Mouse (Mus musculus) limb, embryonic 11.5 days (tissue): ENCODE results near the gene Gm11563. TPM values are rescaled to one million over a fixed set of nuclear protein-coding genes. Genes with fewer than 3 reads are reported as not detected.
"Not testable (repeated sequence)": the region's sequence is repeated elsewhere in the genome, so short reads cannot be mapped to it uniquely, and the experiment has no call there.

Experiments
- ATAC-seq: fragments of 200-750 bp; cut with Nextera tagmentation; 2 replicates; pipeline ENCODE4 v1.8.0; 2017; ENCODE audit warnings: low read depth; ENCODE audit not compliant: insufficient number of reproducible peaks, low FRiP score, low TSS enrichment
- DNase-seq: peaks from one replicate; pipeline ENCODE4 v3.0.0-alpha.2; 2015; ENCODE audit warnings: low spot score
- H3K27ac ChIP-seq: fragments of 300-500 bp; sonication (generic); replicated peaks from 2 replicates; pipeline ENCODE4 v1.5.1; 2014; ENCODE audit warnings: low read depth, mild to moderate bottlenecking, low read length
- H3K27me3 ChIP-seq: fragments of 300-500 bp; sonication (generic); 2 replicates; pipeline ENCODE4 v1.6.1; 2014; ENCODE audit warnings: mild to moderate bottlenecking, low read length, mixed read lengths; ENCODE audit not compliant: control insufficient read depth, insufficient read depth
- H3K36me3 ChIP-seq: fragments of 300-500 bp; sonication (generic); 2 replicates; pipeline ENCODE4 v1.6.1; 2014; ENCODE audit warnings: mild to moderate bottlenecking, low read length, moderate library complexity, mixed read lengths; ENCODE audit not compliant: control insufficient read depth, insufficient read depth
- H3K4me1 ChIP-seq: fragments of 300-500 bp; sonication (generic); 2 replicates; pipeline ENCODE4 v1.6.1; 2014; ENCODE audit warnings: low read length, mixed read lengths; ENCODE audit not compliant: control insufficient read depth, insufficient read depth
- H3K4me2 ChIP-seq: fragments of 300-500 bp; sonication (generic); 2 replicates; pipeline ENCODE4 v1.6.1; 2014; ENCODE audit warnings: low read depth, mild to moderate bottlenecking, moderate library complexity; ENCODE audit not compliant: severe bottlenecking
- H3K4me3 ChIP-seq: fragments of 300-500 bp; sonication (generic); 2 replicates; pipeline ENCODE4 v1.5.1; 2014; ENCODE audit warnings: low read depth, low read length
- H3K9ac ChIP-seq: fragments of 300-500 bp; sonication (generic); 2 replicates; pipeline ENCODE4 v1.6.1; 2014; ENCODE audit warnings: mild to moderate bottlenecking, low read length
- H3K9me3 ChIP-seq: fragments of 300-500 bp; sonication (generic); 2 replicates; pipeline ENCODE4 v1.6.1; 2016; ENCODE audit warnings: low read length; ENCODE audit not compliant: control insufficient read depth
- WGBS: fragments of 180-500 bp; shearing (Covaris S2); extraction: QIAGEN DNeasy Blood & Tissue Kit; methylation state at CpG from one replicate; pipeline ENCODE4 v1.1.7; 2014; 5-methylcytosine and 5-hydroxymethylcytosine counted together
- polyA plus RNA-seq: library from polyadenylated mRNA; unstranded; fragments of >200 nt; fragmentation: Nextera tagmentation; extraction: Ambion mirVana; gene quantifications from 2 replicates; pipeline ENCODE4 v1.2.1, GENCODE M21; 2014

The Gm11563 gene
- polyA plus RNA-seq, 1 experiment from 2014 or later: not detected

DNA sequence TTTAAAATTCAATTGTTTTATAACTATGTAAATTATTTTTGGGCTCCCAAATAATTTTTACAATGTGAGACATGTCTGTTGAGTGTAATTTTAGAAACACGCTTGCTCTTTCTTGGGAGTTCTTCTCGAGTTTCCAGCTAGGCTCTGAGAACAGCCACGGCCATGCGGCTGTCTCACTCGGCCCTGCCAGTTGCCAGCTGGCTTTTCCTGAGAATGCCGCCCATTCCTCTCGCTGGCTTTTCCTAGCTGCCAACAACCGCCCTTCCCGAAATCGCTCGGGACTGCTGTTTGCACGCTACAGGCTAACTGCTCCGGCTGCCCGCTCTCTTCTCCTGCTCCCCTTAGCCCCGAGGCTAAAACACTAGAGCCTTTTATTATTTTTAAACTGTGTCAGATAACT lies 12.3 kb downstream of the Gm11563 start:
- ATAC-seq (no peak), DNase-seq (no peak)
- WGBS: 83% methylated on average over 15 of the region's 15 CpGs
- Histone ChIP-seq H3K27ac (no peak overlapping the region), H3K4me1 (no peaks in the 10 kb centered on the region), H3K27me3 (no peaks in the 10 kb centered on the region), H3K4me3 (no peak overlapping the region), H3K4me2 (no peak overlapping the region), H3K9ac (no peak overlapping the region), H3K36me3 (no peaks in the 10 kb centered on the region), H3K9me3 (no peaks in the 10 kb centered on the region)

- no peaks in the 10 kb centered on the region for H3K27me3 ChIP-seq
- H3K9ac ChIP-seq: no peak overlapping the region
- 74% methylated on average over 3 of the region's 3 CpGs for WGBS
- DNase-seq: no peak
- no peak overlapping the region for H3K27ac ChIP-seq
- no peaks in the 10 kb centered on the region for H3K9me3 ChIP-seq
- H3K36me3 ChIP-seq: no peaks in the 10 kb centered on the region
- no peaks in the 10 kb centered on the region for H3K4me1 ChIP-seq
- H3K4me3 ChIP-seq: no peak overlapping the region
- H3K4me2 ChIP-seq: no peak overlapping the region
- no peak for ATAC-seq
Measured at GRCm38 (mm10) chr11:99644351-99644750, 14.4 kb downstream of the Gm11563 start.

DNA sequence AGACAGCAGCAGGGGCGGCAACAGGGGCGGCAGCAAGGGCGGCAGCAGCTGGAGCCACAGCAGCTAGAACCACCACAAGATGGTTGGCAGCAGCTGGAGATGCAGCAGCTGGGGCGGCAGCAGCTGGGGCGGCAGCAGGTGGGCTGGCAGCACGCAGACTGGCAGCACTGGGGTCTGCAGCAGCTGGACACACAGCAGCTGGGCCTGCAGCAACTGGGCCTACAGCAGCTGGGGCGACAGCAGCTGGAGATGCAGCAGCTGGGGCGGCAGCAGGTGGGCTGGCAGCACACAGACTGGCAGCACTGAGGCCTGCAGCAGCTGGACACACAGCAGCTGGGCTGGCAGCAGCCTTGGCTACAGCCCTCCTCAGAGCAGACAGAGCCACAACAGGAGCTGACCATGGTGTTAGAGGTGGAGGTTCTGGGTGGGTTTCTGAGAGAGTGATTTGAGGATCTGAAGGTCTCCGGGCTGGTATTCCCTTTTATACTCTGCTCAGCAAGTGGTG lies 15.1 kb downstream of the Gm11563 start, which contains the start of gene Krtap4-7:
Krtap4-7 (minus strand) TSS at position 455 of the 505 bp plus-strand sequence.
- H3K9me3 ChIP-seq, ATAC-seq, H3K4me3 ChIP-seq, H3K27ac ChIP-seq, H3K27me3 ChIP-seq, H3K36me3 ChIP-seq, DNase-seq, H3K9ac ChIP-seq, H3K4me2 ChIP-seq, H3K4me1 ChIP-seq: not testable (repeated sequence)
- 83% methylated on average over 9 of the region's 9 CpGs for WGBS

- Histone ChIP-seq H3K4me1 (no peaks in the 10 kb centered on the region), H3K4me3 (no peak overlapping the region), H3K27me3 (no peaks in the 10 kb centered on the region), H3K9ac (no peak overlapping the region), H3K36me3 (no peaks in the 10 kb centered on the region), H3K27ac (no peak overlapping the region), H3K9me3 (no peaks in the 10 kb centered on the region), H3K4me2 (no peak overlapping the region)
- 25% methylated on average over 1 of the region's 1 CpGs for WGBS
- ATAC-seq (no peak), DNase-seq (no peak)
Measured at GRCm38 (mm10) chr11:99640926-99641325, 17.8 kb downstream of the Gm11563 start.

GRCm38 (mm10) chr11:99637086-99637485 lies 21.7 kb downstream of the Gm11563 start:
- no peaks in the 10 kb centered on the region for H3K4me1 ChIP-seq
- no peaks in the 10 kb centered on the region for H3K9me3 ChIP-seq
- no peak overlapping the region for H3K9ac ChIP-seq
- H3K36me3 ChIP-seq: no peaks in the 10 kb centered on the region
- WGBS: 69% methylated on average over 1 of the region's 1 CpGs
- H3K4me2 ChIP-seq: no peak overlapping the region
- H3K27ac ChIP-seq: no peak overlapping the region
- H3K4me3 ChIP-seq: no peak overlapping the region
- H3K27me3 ChIP-seq: no peaks in the 10 kb centered on the region
- DNase-seq: no peak
- no peak for ATAC-seq

GRCm38 (mm10) chr11:99634653-99635134 lies 24.1 kb downstream of the Gm11563 start, which contains the start of gene Krtap4-2:
Gene Krtap4-2 (minus strand): TSS chr11:99635084.
- Histone ChIP-seq H3K27me3 (no peaks in the 10 kb centered on the region), H3K27ac (no peak within 1 kb of the TSS), H3K4me3 (no peak within 1 kb of the TSS), H3K36me3 (no peaks in the 10 kb centered on the region), H3K9ac (no peak within 1 kb of the TSS), H3K4me2 (no peak within 1 kb of the TSS), H3K4me1 (no peaks in the 10 kb centered on the region), H3K9me3 (no peaks in the 10 kb centered on the region)
- peak; percentile 22 for DNase-seq
- 34% methylated on average over 7 of the region's 8 CpGs for WGBS
- no peak for ATAC-seq

DNA sequence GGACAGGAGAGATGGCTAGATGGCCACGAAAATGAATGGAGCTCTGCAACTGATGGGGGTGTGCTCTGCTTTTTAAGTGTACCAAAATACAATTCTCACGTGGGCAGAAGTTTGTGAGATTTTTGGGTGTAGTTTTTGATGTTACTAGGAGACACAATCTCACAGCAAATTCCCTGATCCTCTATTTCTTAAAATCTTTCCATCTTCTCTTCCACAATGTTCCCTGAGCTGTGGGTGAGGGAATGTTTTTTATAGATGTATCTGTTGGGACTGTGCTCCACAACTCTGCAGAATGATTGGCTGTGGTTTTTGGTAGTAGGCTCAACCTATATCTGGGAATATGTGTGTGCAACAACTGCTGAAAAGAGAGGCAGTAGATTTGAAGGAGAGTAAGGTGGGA lies 25.5 kb downstream of the Gm11563 start:
- H3K36me3 ChIP-seq: no peaks in the 10 kb centered on the region
- WGBS: 74% methylated on average over 2 of the region's 2 CpGs
- H3K4me3 ChIP-seq: no peak overlapping the region
- no peak overlapping the region for H3K27ac ChIP-seq
- H3K4me1 ChIP-seq: no peaks in the 10 kb centered on the region
- DNase-seq (no peak), ATAC-seq (no peak)
- H3K4me2 ChIP-seq: no peak overlapping the region
- H3K9ac ChIP-seq: no peak overlapping the region
- no peaks in the 10 kb centered on the region for H3K27me3 ChIP-seq
- no peaks in the 10 kb centered on the region for H3K9me3 ChIP-seq

GRCm38 (mm10) chr11:99630890-99631289 lies 27.9 kb downstream of the Gm11563 start:
- Histone ChIP-seq H3K9me3 (no peaks in the 10 kb centered on the region), H3K4me1 (no peaks in the 10 kb centered on the region), H3K9ac (no peak overlapping the region), H3K4me2 (no peak overlapping the region), H3K36me3 (no peaks in the 10 kb centered on the region), H3K4me3 (no peak overlapping the region), H3K27ac (no peak overlapping the region), H3K27me3 (no peaks in the 10 kb centered on the region)
- no peak for ATAC-seq
- 82% methylated on average over 3 of the region's 3 CpGs for WGBS
- DNase-seq: no peak

DNA sequence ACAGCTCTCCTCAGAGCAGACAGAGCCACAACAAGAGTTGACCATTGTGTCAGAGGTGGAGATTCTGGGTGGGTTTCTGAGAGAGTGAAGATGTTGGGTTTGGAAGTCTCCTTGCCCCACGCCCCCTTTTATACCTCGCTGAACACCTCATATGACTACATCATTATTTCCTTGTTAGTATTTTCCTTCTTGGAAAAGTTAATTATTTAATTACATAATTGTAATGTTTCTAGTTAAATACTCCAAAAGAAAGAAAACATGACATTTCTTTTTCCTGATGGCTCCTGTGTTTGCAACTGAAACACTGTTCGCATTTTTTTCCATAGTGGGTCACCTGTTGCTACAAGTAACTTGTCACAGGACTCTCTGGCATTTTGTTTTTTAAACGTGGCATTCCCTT lies 30.6 kb downstream of the Gm11563 start, which contains the start of gene Krtap4-1:
Krtap4-1 (minus strand) TSS at position 101 of the 400 bp plus-strand sequence.
- H3K27me3 ChIP-seq: no peaks in the 10 kb centered on the region
- no peaks in the 10 kb centered on the region for H3K9me3 ChIP-seq
- no peak within 1 kb of the TSS for H3K4me2 ChIP-seq
- no peaks in the 10 kb centered on the region for H3K36me3 ChIP-seq
- no peak within 1 kb of the TSS for H3K27ac ChIP-seq
- H3K9ac ChIP-seq: no peak within 1 kb of the TSS
- 78% methylated on average over 4 of the region's 4 CpGs for WGBS
- no peak within 1 kb of the TSS for H3K4me3 ChIP-seq
- no peaks in the 10 kb centered on the region for H3K4me1 ChIP-seq
- DNase-seq (no peak), ATAC-seq (no peak)
